Mouse (Mus musculus): Measurements from ENCODE around the gene Akap6. TPM values are rescaled to one million over a fixed set of nuclear protein-coding genes. Genes with fewer than 3 reads are reported as not detected.

The Akap6 gene
- polyA plus RNA-seq, 1 experiment from 2014 or later, result 6.1 TPM

DNA sequence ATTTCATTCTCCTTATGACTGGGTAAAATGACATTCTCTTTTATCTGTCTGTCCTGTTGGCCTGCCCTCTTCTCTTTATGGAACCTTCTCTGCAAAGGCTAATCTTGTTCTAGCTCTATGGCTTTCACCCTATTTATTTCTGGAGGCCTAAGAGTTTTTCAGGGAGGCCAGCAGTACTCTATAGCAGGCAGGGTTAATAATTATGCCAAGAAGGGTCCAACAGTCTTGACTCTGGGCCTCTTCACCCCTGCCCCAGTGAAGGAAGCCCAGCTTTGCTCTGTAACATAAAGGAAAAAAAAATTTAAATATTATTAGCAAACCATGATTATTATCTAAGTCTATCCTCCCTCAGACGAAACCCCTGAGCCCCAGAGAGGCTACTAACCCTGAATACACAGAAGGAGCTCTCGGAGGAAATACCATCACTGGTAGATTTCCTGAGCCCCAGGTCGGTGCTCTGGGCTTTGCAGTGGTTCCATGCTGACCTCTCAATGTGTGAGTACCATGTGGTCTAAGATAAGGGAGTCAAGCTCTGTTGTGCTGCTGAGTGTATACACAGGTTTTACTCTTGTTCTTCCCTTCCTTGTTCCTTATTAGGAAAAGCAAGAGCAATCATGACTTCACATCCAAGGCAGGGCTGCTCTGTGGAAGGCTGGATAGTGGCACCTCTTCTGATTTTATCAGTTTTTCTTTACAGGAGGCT is 1.6 kb upstream of the Akap6 start:
- no peak overlapping the region for H3K9ac ChIP-seq
- no peak for ATAC-seq (ENCODE audit: extremely low read depth, insufficient number of reproducible peaks, low FRiP score, low TSS enrichment)
- no peaks in the 10 kb centered on the region for H3K27me3 ChIP-seq (replicated peaks)
- H3K9me3 ChIP-seq, result no peaks in the 10 kb centered on the region
- H3K4me1 ChIP-seq, result peaks cover 20% of the 10 kb centered on the region
- no peak overlapping the region for H3K4me2 ChIP-seq
- no peak overlapping the region; the same call in 1 of the 2 replicates for H3K27ac ChIP-seq (replicated peaks)
- WGBS, result 32% methylated on average over 3 of the region's 3 CpGs
- H3K4me3 ChIP-seq, result no peak overlapping the region
- no peaks in the 10 kb centered on the region for H3K36me3 ChIP-seq

DNA sequence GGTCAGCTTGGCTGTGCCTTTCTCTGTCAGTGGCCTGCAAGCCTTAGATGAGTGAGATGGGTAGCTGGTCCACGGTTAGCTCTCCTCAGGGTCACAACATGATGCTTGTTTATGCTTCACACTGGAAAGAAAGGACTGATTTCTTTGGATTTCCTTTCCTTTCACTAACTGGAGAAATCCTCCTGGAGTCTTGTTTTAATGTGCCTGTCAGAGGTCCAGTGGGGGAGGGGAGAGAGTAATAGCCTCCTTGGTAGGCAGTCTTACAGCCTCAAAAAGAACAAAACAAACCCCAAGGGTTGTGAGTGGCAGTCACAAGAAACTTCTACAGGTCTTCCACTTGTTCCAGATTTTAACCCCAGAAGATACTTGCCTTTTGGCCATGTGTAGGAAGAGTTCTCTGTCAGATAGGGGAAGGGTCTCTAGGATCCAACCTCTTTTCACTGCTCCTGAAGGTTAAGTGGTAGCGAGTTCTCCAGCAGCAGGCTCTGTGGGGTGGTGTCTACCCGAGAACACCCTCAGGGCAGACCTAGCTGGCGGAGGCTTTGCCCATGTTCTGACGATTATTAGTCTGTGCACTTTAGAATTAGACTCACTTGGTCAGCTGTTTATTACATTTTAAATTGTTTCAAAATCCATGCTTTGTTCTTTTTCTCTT is 780 bp upstream of the Akap6 start:
- Histone ChIP-seq H3K27ac (replicated peaks) (no peak overlapping the region), H3K4me1 (peaks cover 18% of the 10 kb centered on the region), H3K27me3 (replicated peaks) (no peaks in the 10 kb centered on the region), H3K36me3 (no peaks in the 10 kb centered on the region), H3K9ac (no peak overlapping the region), H3K4me2 (no peak overlapping the region), H3K9me3 (no peaks in the 10 kb centered on the region), H3K4me3 (no peak overlapping the region)
- ATAC-seq (ENCODE audit: extremely low read depth, insufficient number of reproducible peaks, low FRiP score, low TSS enrichment), result no peak
- 61% methylated on average over 5 of the region's 5 CpGs for WGBS

DNA sequence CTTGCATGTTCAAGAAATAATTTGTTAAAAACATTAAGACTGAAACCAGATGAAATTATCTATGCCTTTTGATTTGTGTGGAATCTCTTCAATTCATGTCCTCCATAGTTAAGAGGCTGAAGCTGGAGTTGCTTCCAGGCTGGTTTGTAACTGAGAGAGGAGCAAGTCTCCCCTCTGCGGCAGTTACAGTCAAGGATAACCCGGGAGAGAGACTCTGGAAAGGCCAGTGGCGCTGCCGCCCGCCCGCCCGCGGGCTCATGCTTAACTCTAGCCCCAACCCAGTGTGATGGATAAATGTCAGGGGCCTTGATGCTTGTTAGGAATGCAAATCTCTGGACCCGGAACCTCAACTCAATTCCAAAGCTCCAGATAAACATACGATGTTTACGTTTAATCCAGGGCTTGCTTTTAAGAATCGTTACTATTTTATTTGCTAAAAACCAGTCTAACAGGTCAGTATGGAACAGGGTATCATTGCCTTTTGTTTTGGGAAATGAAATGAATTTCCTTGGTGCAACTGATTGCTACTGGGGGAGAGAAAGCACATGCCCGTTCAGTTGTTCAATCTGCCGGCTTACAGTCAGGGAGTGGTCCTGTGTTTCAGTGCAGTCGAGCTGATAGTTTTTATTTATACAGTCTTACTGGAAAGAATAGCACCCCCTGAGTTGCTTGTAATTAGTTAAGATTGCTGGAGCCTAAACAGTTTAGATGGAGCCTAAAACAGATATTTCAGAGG is 946 bp downstream of the Akap6 start:
- H3K9ac ChIP-seq, result no peak overlapping the region
- H3K4me1 ChIP-seq, result peaks cover 18% of the 10 kb centered on the region
- H3K4me2 ChIP-seq, result peak overlapping the region; percentile 62
- no peaks in the 10 kb centered on the region for H3K9me3 ChIP-seq
- no peak overlapping the region for H3K4me3 ChIP-seq
- ATAC-seq (ENCODE audit: extremely low read depth, insufficient number of reproducible peaks, low FRiP score, low TSS enrichment), result no peak
- 49% methylated on average over 15 of the region's 15 CpGs for WGBS
- no peak overlapping the region for H3K27ac ChIP-seq (replicated peaks)
- no peaks in the 10 kb centered on the region for H3K36me3 ChIP-seq
- H3K27me3 ChIP-seq (replicated peaks), result no peaks in the 10 kb centered on the region

DNA sequence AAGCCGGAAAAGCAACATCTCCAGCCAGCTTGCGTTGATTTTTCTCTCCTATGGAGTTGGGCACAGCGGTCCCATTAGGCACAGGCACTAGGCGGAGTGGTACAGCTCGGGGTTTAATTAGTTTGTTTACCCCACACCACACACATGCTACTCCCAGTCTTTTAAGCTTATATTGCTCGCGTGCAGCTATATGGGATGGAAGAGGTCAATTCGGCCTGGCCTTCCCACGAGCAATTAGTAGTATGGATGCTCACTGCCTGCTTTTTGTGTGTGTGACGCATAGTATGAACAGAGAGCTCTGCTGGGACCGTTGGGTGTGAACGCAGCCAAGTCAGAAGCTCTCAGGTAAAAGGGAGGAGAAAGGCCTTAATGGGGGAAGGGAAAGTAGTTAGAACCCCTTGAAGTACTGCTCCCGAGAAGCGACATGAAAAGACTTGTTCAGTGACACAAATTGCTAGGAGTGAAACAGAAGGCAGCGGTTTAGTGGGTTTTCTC is 1.6 kb downstream of the Akap6 start:
- Histone ChIP-seq H3K27ac (replicated peaks) (no peak overlapping the region), H3K4me1 (peaks cover 18% of the 10 kb centered on the region), H3K9ac (peak overlapping the region; percentile 53), H3K9me3 (no peaks in the 10 kb centered on the region), H3K27me3 (replicated peaks) (no peaks in the 10 kb centered on the region), H3K4me3 (peak overlapping the region; percentile 25), H3K36me3 (no peaks in the 10 kb centered on the region), H3K4me2 (peak overlapping the region; percentile 62)
- ATAC-seq (ENCODE audit: extremely low read depth, insufficient number of reproducible peaks, low FRiP score, low TSS enrichment), result no peak
- 53% methylated on average over 15 of the region's 15 CpGs for WGBS

DNA sequence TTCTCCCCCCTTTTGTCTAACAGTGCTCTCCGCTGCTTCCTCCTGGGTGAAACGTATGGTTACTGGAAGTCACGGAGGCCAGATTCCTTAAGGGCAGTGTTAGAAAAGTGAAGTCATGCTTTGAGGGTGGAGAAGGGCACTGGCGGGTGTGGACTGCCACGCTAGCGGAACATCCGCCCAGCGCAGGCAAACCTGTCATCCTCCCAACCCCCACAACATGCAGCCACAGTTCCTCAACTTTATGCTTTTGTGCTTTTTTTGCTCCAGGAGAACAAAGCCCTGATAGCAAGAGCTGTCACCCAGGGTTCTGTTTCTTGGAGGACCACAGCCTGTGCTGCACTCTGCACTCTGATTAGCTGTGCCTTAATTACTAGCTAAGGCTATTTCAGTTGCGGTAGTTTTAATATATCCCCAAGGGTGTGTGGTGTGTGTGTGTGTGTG is 2.0 kb downstream of the Akap6 start:
- H3K4me2 ChIP-seq, result peak overlapping the region; percentile 62
- no peak for ATAC-seq (ENCODE audit: extremely low read depth, insufficient number of reproducible peaks, low FRiP score, low TSS enrichment)
- peaks cover 18% of the 10 kb centered on the region for H3K4me1 ChIP-seq
- no peak overlapping the region for H3K27ac ChIP-seq (replicated peaks)
- H3K4me3 ChIP-seq, result peak overlapping the region; percentile 25
- 42% methylated on average over 9 of the region's 9 CpGs for WGBS
- no peaks in the 10 kb centered on the region for H3K27me3 ChIP-seq (replicated peaks)
- H3K9me3 ChIP-seq, result no peaks in the 10 kb centered on the region
- peak overlapping the region; percentile 53 for H3K9ac ChIP-seq
- H3K36me3 ChIP-seq, result no peaks in the 10 kb centered on the region

DNA sequence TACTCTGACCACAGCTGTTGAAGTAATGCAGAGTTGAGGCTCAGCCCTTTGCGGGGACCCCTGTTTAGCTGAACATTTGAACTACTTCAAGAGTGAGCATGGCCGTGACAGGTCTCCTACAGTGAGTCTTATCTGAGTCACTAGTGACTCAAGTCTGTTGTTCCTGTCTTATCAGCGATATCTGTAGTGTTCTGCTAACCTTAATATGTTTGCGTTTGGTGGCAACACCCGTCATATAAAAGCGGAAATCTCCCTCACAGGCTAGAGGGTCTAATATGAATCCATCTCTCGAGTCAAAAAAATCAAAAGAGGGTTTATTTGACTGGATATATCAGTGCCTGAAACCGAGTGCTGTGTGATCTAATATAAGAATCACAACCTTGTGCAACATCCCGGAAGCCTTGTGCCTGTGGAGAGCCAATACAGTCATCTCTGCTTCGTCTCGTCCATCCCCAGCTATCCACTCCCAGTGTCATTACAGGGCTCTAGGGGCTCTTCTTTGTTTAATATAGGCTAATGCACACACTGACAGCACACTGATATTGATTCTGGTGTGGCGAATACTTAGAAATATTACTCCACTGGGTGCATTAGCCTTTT is 3.3 kb downstream of the Akap6 start:
- Histone ChIP-seq H3K36me3 (no peaks in the 10 kb centered on the region), H3K9ac (no peak overlapping the region), H3K9me3 (no peaks in the 10 kb centered on the region), H3K4me3 (no peak overlapping the region), H3K27ac (replicated peaks) (no peak overlapping the region), H3K27me3 (replicated peaks) (no peaks in the 10 kb centered on the region), H3K4me1 (peaks cover 17% of the 10 kb centered on the region), H3K4me2 (no peak overlapping the region)
- no peak for ATAC-seq (ENCODE audit: extremely low read depth, insufficient number of reproducible peaks, low FRiP score, low TSS enrichment)
- WGBS, result 69% methylated on average over 12 of the region's 12 CpGs

DNA sequence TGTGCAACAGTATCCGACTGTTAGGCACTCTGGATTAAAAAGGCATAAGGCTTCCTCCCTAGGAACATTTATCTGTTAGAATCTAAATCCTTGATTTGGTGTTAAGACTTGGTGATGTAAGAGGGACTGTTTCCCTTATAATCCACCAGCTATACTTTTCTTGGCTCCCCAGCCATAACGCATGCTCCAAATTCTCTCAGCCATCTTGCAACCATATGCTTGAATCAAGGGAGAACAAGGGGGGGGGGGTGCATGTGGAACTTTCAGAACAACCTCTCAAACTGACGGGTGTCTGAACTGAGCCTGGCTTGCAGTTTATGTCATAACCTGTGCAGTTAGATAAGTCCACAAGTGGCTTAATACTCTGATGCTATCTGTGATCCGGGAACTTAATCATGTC is 4.9 kb downstream of the Akap6 start:
- Histone ChIP-seq H3K9ac (no peak overlapping the region), H3K27ac (replicated peaks) (no peak overlapping the region), H3K4me1 (peaks cover 10% of the 10 kb centered on the region), H3K4me2 (no peak overlapping the region), H3K27me3 (replicated peaks) (no peaks in the 10 kb centered on the region), H3K4me3 (no peak overlapping the region), H3K36me3 (no peaks in the 10 kb centered on the region), H3K9me3 (no peaks in the 10 kb centered on the region)
- WGBS, result 63% methylated on average over 4 of the region's 4 CpGs
- no peak for ATAC-seq (ENCODE audit: extremely low read depth, insufficient number of reproducible peaks, low FRiP score, low TSS enrichment)

DNA sequence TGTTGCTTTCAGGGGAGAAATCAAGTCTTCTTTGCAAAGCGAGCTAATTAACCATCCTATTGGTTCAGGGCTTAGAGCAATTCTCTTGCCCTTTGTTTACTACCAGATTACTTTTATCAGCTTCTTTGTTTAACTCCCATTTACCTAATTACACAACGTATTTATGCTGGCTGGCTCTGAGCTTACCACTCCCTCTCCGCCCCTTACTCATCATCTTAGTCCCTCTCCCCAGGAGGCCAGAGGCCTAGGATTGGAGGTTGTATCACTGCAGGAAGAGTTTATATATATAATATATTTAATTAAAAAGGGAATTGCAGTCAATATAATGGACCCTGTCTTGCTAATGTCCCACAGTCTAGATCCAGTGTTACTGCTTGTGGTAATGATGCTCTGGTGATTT is 5.6 kb downstream of the Akap6 start:
- no peak for ATAC-seq (ENCODE audit: extremely low read depth, insufficient number of reproducible peaks, low FRiP score, low TSS enrichment)
- peaks cover 10% of the 10 kb centered on the region for H3K4me1 ChIP-seq
- no peaks in the 10 kb centered on the region for H3K36me3 ChIP-seq
- no peaks in the 10 kb centered on the region for H3K9me3 ChIP-seq
- no peak overlapping the region for H3K4me2 ChIP-seq
- H3K4me3 ChIP-seq, result no peak overlapping the region
- no peak overlapping the region for H3K27ac ChIP-seq (replicated peaks)
- WGBS, result 75% methylated on average over 3 of the region's 3 CpGs
- no peak overlapping the region for H3K9ac ChIP-seq
- no peaks in the 10 kb centered on the region for H3K27me3 ChIP-seq (replicated peaks)

DNA sequence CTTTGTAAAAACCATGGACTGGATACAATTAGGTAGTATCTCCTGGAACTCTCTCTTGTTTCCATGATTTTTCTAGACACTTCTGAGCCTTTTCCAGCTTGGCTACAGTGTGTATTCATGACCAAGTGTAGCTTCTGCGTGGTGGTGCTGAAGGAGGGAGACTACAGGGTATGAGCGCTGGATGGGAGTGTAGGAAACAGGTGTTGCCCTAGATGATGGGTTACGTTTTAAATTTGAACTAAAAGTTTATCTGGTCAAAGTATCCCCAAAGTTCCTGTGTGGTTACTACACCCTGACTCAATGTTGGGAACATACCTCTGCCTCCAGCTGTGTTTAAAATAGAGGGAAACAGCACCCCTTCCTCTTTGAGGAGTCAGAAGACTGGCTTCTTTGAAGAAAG is 12.2 kb downstream of the Akap6 start:
- 79% methylated on average over 3 of the region's 3 CpGs for WGBS
- H3K9ac ChIP-seq, result no peak overlapping the region
- H3K27me3 ChIP-seq (replicated peaks), result no peaks in the 10 kb centered on the region
- no peaks in the 10 kb centered on the region for H3K36me3 ChIP-seq
- H3K4me3 ChIP-seq, result no peak overlapping the region
- peaks cover 8% of the 10 kb centered on the region for H3K4me1 ChIP-seq
- no peaks in the 10 kb centered on the region for H3K9me3 ChIP-seq
- no peak for ATAC-seq (ENCODE audit: extremely low read depth, insufficient number of reproducible peaks, low FRiP score, low TSS enrichment)
- H3K4me2 ChIP-seq, result no peak overlapping the region
- H3K27ac ChIP-seq (replicated peaks), result no peak overlapping the region

DNA sequence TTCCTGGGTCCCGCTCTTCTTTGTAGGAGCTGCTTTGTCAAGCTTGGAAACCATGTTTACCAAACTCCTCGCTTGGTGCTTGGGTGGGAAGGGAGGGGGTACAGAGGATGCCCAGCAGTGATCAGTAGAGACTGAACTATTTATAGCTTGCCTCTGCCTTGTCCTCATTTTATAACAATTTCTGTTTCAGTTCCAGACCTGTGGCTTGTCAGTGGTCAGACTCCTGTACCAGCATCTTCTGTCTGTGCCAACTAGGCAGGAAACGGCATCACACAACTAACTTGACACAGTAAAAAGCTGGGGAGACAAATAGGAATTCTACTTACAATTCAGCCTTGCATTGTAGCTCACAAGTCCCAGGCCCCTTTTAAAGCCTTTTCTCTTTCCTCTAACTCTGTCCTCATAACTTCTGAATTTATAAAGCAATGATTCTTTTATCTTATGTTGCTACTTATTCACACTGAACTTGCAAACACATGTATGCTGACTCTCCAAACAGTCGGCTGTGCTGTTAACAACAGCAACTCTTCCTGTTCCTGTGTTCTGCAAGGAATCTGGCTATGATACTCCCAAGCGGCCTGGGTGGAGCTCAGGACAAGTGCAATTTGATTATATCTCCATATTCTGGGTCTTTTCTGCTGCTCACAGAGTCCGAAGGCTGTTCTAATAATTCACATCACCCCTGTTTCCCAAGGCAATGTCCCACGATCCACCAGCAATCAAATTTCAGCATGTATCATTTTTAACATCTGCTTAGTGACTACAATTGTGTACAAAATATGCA is 12.9 kb downstream of the Akap6 start:
- Histone ChIP-seq H3K27ac (replicated peaks) (no peak overlapping the region), H3K27me3 (replicated peaks) (no peaks in the 10 kb centered on the region)
- 60% methylated on average over 7 of the region's 7 CpGs for WGBS

More for the DNA sequence above, 12.9 kb downstream of the Akap6 start:
- peaks cover 8% of the 10 kb centered on the region for H3K4me1 ChIP-seq
- no peaks in the 10 kb centered on the region for H3K36me3 ChIP-seq
- H3K9me3 ChIP-seq, result no peaks in the 10 kb centered on the region
- no peak overlapping the region for H3K9ac ChIP-seq
- H3K4me3 ChIP-seq, result no peak overlapping the region
- H3K4me2 ChIP-seq, result no peak overlapping the region
- no peak for ATAC-seq (ENCODE audit: extremely low read depth, insufficient number of reproducible peaks, low FRiP score, low TSS enrichment)

All from heart, embryonic 13.5 days (tissue).